Mouse (Mus musculus): ENCODE data around the gene Zfp444. TPM values are rescaled to one million over a fixed set of nuclear protein-coding genes. Genes with fewer than 3 reads are reported as not detected.

The Zfp444 gene
- polyA plus RNA-seq, 1 experiment from 2014 or later = 46.8 TPM

DNA sequence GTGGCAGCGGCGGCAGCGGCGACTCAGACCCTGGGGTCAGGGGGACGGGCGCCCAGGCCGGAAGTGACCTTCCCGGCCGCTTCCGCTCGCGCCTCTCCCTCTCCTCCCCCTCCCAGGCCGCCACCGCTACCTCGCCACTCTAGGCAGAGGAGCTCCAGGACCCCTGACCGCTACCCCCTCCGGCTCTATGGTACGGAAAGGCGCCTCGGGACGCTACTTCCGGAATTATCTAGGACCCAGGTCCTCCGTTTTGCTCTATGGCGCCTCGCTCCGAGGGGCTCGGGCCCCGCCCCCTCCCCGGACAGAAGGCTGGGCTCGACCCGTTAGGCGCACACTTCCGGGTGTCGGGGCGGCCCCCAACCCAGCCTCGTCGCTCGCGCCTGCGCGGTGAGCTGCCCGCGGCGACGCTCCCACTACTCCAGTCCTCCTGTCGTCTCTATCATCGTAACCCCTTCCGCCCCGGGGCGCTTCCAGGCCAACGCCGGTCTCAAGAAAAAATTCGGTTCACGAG, 16.1 kb upstream of the Zfp444 start, which contains the start of gene Zfp787:
Gene Zfp787 (minus strand): TSS at position 97 of the 511 bp plus-strand sequence.
- Histone ChIP-seq H3K9ac (ENCODE audit: low read depth, low read length) (peak within 1 kb of the TSS; percentile 93), H3K4me3 (ENCODE audit: low read depth, low read length) (peak within 1 kb of the TSS; percentile 88), H3K4me2 (peak within 1 kb of the TSS; percentile 90), H3K36me3 (ENCODE audit: control insufficient read depth, insufficient read depth, low read length) (no peaks in the 10 kb centered on the region; the same call in 1 of the 2 replicates), H3K27me3 (replicated peaks; ENCODE audit: control insufficient read depth, insufficient read depth, low read length) (no peaks in the 10 kb centered on the region), H3K9me3 (ENCODE audit: control insufficient read depth, low read length) (no peaks in the 10 kb centered on the region), H3K4me1 (replicated peaks; ENCODE audit: control insufficient read depth, insufficient read depth, low read length) (peaks cover 30% of the 10 kb centered on the region), H3K27ac (ENCODE audit: low read depth, low read length) (peak within 1 kb of the TSS; percentile 92)
- DNase-seq (ENCODE audit: low spot score) (peak; percentile 91), ATAC-seq (replicated peaks; ENCODE audit: low FRiP score) (peak; percentile 92)
- WGBS = under 1% methylated on average over 50 of the region's 54 CpGs

- H3K9ac ChIP-seq (ENCODE audit: low read depth, low read length) = peak overlapping the region; percentile 93
- WGBS = 41% methylated on average over 9 of the region's 9 CpGs
- no peak for ATAC-seq (replicated peaks; ENCODE audit: low FRiP score)
- H3K4me1 ChIP-seq (replicated peaks; ENCODE audit: control insufficient read depth, insufficient read depth, low read length) = peaks cover 28% of the 10 kb centered on the region
- no peaks in the 10 kb centered on the region for H3K36me3 ChIP-seq (ENCODE audit: control insufficient read depth, insufficient read depth, low read length)
- H3K27ac ChIP-seq (ENCODE audit: low read depth, low read length) = peak overlapping the region; percentile 92
- peak overlapping the region; percentile 90 for H3K4me2 ChIP-seq
- H3K4me3 ChIP-seq (ENCODE audit: low read depth, low read length) = peak overlapping the region; percentile 88
- H3K9me3 ChIP-seq (ENCODE audit: control insufficient read depth, low read length) = no peaks in the 10 kb centered on the region
- no peaks in the 10 kb centered on the region for H3K27me3 ChIP-seq (replicated peaks; ENCODE audit: control insufficient read depth, insufficient read depth, low read length)
- no peak for DNase-seq (ENCODE audit: low spot score)
Observed at GRCm38 (mm10) chr7:6156901-6157472, 15.0 kb upstream of the Zfp444 start.

- no peaks in the 10 kb centered on the region for H3K9me3 ChIP-seq (ENCODE audit: control insufficient read depth, low read length)
- H3K36me3 ChIP-seq (ENCODE audit: control insufficient read depth, insufficient read depth, low read length) = no peaks in the 10 kb centered on the region
- no peak overlapping the region for H3K9ac ChIP-seq (ENCODE audit: low read depth, low read length)
- H3K27me3 ChIP-seq (replicated peaks; ENCODE audit: control insufficient read depth, insufficient read depth, low read length) = no peaks in the 10 kb centered on the region
- H3K4me2 ChIP-seq = peak overlapping the region; percentile 90
- ATAC-seq (replicated peaks; ENCODE audit: low FRiP score) (no peak), DNase-seq (ENCODE audit: low spot score) (no peak)
- peak overlapping the region; percentile 92; the same call in 1 of the 2 replicates for H3K27ac ChIP-seq (ENCODE audit: low read depth, low read length)
- H3K4me3 ChIP-seq (ENCODE audit: low read depth, low read length) = no peak overlapping the region
- H3K4me1 ChIP-seq (replicated peaks; ENCODE audit: control insufficient read depth, insufficient read depth, low read length) = peaks cover 26% of the 10 kb centered on the region
- WGBS = 24% methylated on average over 1 of the region's 1 CpGs
Observed at GRCm38 (mm10) chr7:6157479-6157878, 14.5 kb upstream of the Zfp444 start.

- ATAC-seq (replicated peaks; ENCODE audit: low FRiP score) = no peak
- WGBS = 83% methylated on average over 3 of the region's 3 CpGs
- no peaks in the 10 kb centered on the region for H3K36me3 ChIP-seq (ENCODE audit: control insufficient read depth, insufficient read depth, low read length)
- H3K4me1 ChIP-seq (replicated peaks; ENCODE audit: control insufficient read depth, insufficient read depth, low read length) = peaks cover 15% of the 10 kb centered on the region
- H3K4me2 ChIP-seq = no peak overlapping the region
- no peak overlapping the region for H3K27ac ChIP-seq (ENCODE audit: low read depth, low read length)
- H3K9ac ChIP-seq (ENCODE audit: low read depth, low read length) = no peak overlapping the region
- H3K4me3 ChIP-seq (ENCODE audit: low read depth, low read length) = no peak overlapping the region
- H3K9me3 ChIP-seq (ENCODE audit: control insufficient read depth, low read length) = no peaks in the 10 kb centered on the region
- H3K27me3 ChIP-seq (replicated peaks; ENCODE audit: control insufficient read depth, insufficient read depth, low read length) = no peaks in the 10 kb centered on the region
- DNase-seq (ENCODE audit: low spot score) = no peak
Observed at GRCm38 (mm10) chr7:6159604-6160003, 12.4 kb upstream of the Zfp444 start.

GRCm38 (mm10) chr7:6161541-6161940, 10.5 kb upstream of the Zfp444 start:
- ATAC-seq (replicated peaks; ENCODE audit: low FRiP score) (no peak), DNase-seq (ENCODE audit: low spot score) (no peak)
- H3K4me2 ChIP-seq = no peak overlapping the region
- H3K27me3 ChIP-seq (replicated peaks; ENCODE audit: control insufficient read depth, insufficient read depth, low read length) = no peaks in the 10 kb centered on the region
- no peak overlapping the region for H3K4me3 ChIP-seq (ENCODE audit: low read depth, low read length)
- H3K9ac ChIP-seq (ENCODE audit: low read depth, low read length) = no peak overlapping the region
- peaks cover 12% of the 10 kb centered on the region for H3K4me1 ChIP-seq (replicated peaks; ENCODE audit: control insufficient read depth, insufficient read depth, low read length)
- no peaks in the 10 kb centered on the region for H3K36me3 ChIP-seq (ENCODE audit: control insufficient read depth, insufficient read depth, low read length)
- H3K27ac ChIP-seq (ENCODE audit: low read depth, low read length) = no peak overlapping the region
- H3K9me3 ChIP-seq (ENCODE audit: control insufficient read depth, low read length) = no peaks in the 10 kb centered on the region
- WGBS = 53% methylated on average over 3 of the region's 3 CpGs

DNA sequence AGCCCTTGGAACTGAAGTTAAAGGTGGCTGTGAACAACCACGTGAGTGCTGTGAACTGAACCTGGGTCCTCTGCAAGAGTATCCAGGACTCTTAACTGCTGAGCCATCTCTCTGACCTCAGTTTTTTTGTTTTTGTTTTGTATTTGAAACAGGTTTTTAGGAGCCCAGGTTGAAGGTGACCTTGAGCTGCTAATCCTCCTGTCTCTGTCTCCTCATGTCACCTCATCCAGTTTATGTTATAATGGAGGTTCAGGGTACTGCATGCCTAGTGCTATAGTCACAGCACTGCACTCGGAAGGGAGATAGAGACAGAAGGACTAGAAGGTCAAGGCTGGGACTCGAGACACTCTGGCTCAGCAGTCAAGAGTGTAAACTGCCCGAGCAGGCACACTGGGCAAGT, 9.9 kb upstream of the Zfp444 start:
- ATAC-seq (replicated peaks; ENCODE audit: low FRiP score) (no peak), DNase-seq (ENCODE audit: low spot score) (no peak)
- Histone ChIP-seq H3K27me3 (replicated peaks; ENCODE audit: control insufficient read depth, insufficient read depth, low read length) (no peaks in the 10 kb centered on the region), H3K27ac (ENCODE audit: low read depth, low read length) (no peak overlapping the region), H3K4me1 (replicated peaks; ENCODE audit: control insufficient read depth, insufficient read depth, low read length) (peaks cover 6% of the 10 kb centered on the region), H3K9me3 (ENCODE audit: control insufficient read depth, low read length) (no peaks in the 10 kb centered on the region), H3K4me3 (ENCODE audit: low read depth, low read length) (no peak overlapping the region), H3K36me3 (ENCODE audit: control insufficient read depth, insufficient read depth, low read length) (no peaks in the 10 kb centered on the region), H3K4me2 (no peak overlapping the region), H3K9ac (ENCODE audit: low read depth, low read length) (no peak overlapping the region)
- WGBS = 65% methylated on average over 4 of the region's 4 CpGs

DNA sequence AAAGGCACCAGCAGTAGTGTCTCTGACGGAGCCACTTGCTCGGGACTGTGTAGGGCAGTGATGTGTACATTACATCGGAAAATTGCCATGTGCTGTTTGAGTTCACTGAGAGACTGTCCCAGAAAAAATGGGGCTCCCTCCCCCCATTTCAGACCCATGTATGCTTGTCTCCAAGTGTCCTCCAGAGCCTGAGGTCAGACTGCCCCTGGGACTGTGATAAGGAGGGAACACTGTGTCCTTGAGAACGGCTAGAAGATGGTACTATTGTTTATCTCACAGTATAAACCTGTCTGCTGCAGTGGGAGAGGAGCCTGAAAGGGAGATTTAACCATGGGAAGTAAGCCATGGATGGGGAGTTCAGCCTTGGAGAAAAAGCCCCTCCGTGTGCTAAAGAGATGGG, 7.4 kb upstream of the Zfp444 start:
- WGBS = 56% methylated on average over 5 of the region's 5 CpGs
- no peak; the same call in 1 of the 2 replicates for ATAC-seq (replicated peaks; ENCODE audit: low FRiP score)
- DNase-seq (ENCODE audit: low spot score) = no peak

GRCm38 (mm10) chr7:6169403-6169802, 2.6 kb upstream of the Zfp444 start:
- ATAC-seq (replicated peaks; ENCODE audit: low FRiP score) (no peak), DNase-seq (ENCODE audit: low spot score) (no peak)
- H3K4me1 ChIP-seq (replicated peaks; ENCODE audit: control insufficient read depth, insufficient read depth, low read length) = peaks cover 8% of the 10 kb centered on the region; the same call in 1 of the 2 replicates
- H3K9me3 ChIP-seq (ENCODE audit: control insufficient read depth, low read length) = no peaks in the 10 kb centered on the region
- H3K4me3 ChIP-seq (ENCODE audit: low read depth, low read length) = no peak overlapping the region
- 57% methylated on average over 3 of the region's 3 CpGs for WGBS
- peak overlapping the region; percentile 22; the same call in 1 of the 2 replicates for H3K4me2 ChIP-seq
- H3K27ac ChIP-seq (ENCODE audit: low read depth, low read length) = peak overlapping the region; percentile 25; the same call in 1 of the 2 replicates
- no peaks in the 10 kb centered on the region for H3K27me3 ChIP-seq (replicated peaks; ENCODE audit: control insufficient read depth, insufficient read depth, low read length)
- H3K9ac ChIP-seq (ENCODE audit: low read depth, low read length) = no peak overlapping the region
- no peaks in the 10 kb centered on the region for H3K36me3 ChIP-seq (ENCODE audit: control insufficient read depth, insufficient read depth, low read length)

More for the DNA sequence above, 7.4 kb upstream of the Zfp444 start:
- Histone ChIP-seq H3K27me3 (replicated peaks; ENCODE audit: control insufficient read depth, insufficient read depth, low read length) (no peaks in the 10 kb centered on the region), H3K27ac (ENCODE audit: low read depth, low read length) (no peak overlapping the region), H3K9me3 (ENCODE audit: control insufficient read depth, low read length) (no peaks in the 10 kb centered on the region), H3K9ac (ENCODE audit: low read depth, low read length) (no peak overlapping the region), H3K4me1 (replicated peaks; ENCODE audit: control insufficient read depth, insufficient read depth, low read length) (no peaks in the 10 kb centered on the region), H3K4me2 (no peak overlapping the region), H3K36me3 (ENCODE audit: control insufficient read depth, insufficient read depth, low read length) (no peaks in the 10 kb centered on the region), H3K4me3 (ENCODE audit: low read depth, low read length) (no peak overlapping the region)

DNA sequence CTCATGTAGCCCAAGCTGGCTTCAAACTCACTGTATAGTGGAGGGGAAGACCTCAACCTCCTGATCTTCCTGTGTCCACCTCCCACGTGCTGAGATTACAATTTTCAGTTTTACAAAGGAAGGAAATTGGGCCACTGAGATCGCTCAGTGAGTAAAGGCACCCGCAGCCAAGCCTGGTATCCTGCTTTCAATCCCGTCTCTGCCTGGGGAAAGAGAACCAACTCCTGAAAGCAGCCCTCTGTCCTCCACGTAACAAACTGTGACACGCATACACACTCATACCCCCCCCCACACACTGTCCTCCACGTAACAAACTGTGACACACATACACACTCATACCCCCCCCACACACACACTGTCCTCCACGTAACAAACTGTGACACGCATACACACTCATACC, 1.6 kb upstream of the Zfp444 start:
- no peaks in the 10 kb centered on the region for H3K9me3 ChIP-seq (ENCODE audit: control insufficient read depth, low read length)
- no peak overlapping the region for H3K9ac ChIP-seq (ENCODE audit: low read depth, low read length)
- H3K4me3 ChIP-seq (ENCODE audit: low read depth, low read length) = no peak overlapping the region
- H3K36me3 ChIP-seq (ENCODE audit: control insufficient read depth, insufficient read depth, low read length) = no peaks in the 10 kb centered on the region
- H3K4me2 ChIP-seq = no peak overlapping the region
- peaks cover 14% of the 10 kb centered on the region for H3K4me1 ChIP-seq (replicated peaks; ENCODE audit: control insufficient read depth, insufficient read depth, low read length)
- WGBS = 75% methylated on average over 9 of the region's 9 CpGs
- no peaks in the 10 kb centered on the region for H3K27me3 ChIP-seq (replicated peaks; ENCODE audit: control insufficient read depth, insufficient read depth, low read length)
- ATAC-seq (replicated peaks; ENCODE audit: low FRiP score) = no peak
- DNase-seq (ENCODE audit: low spot score) = no peak
- no peak overlapping the region for H3K27ac ChIP-seq (ENCODE audit: low read depth, low read length)
